Mouse (Mus musculus) brain, embryonic 14.5 days (tissue): ENCODE measurements at regions not wholly inside any gene's neighbourhood (a gene's known extent, or its start where the extent isn't known, plus 50 kb on each side); places are given as distances from the start of the nearest gene placed in this dataset.

Source experiments
- CTCF ChIP-seq: fragments of 200-500 bp; IDR thresholded peaks from 2 replicates; pipeline ENCODE4 v1.5.1; 2012; ENCODE audit warnings: inconsistent platforms, mild to moderate bottlenecking, moderate library complexity, borderline replicate concordance; ENCODE audit not compliant: insufficient read depth, insufficient read length; ENCODE audit errors: extremely low read depth
- POLR2A ChIP-seq: fragments of 200-500 bp; IDR thresholded peaks from 2 replicates; pipeline ENCODE4 v1.6.1; 2012; ENCODE audit warnings: mild to moderate bottlenecking, inconsistent platforms, borderline replicate concordance; ENCODE audit not compliant: poor library complexity, insufficient read depth, insufficient read length, severe bottlenecking; ENCODE audit errors: extremely low read depth

GRCm38 (mm10) chr17:16041542-16042251 is 210.9 kb upstream of the Rgmb start:
- TF ChIP-seq CTCF (no peak), POLR2A (no peak)
